Mouse (Mus musculus): ENCODE results near the gene Osbpl10.
"Not testable (repeated sequence)": the region's sequence is repeated elsewhere in the genome, so short reads cannot be mapped to it uniquely, and the experiment has no call there.

The Osbpl10 gene

GRCm38 (mm10) chr9:114985741-114986140 lies 7.4 kb downstream of the Osbpl10 start:
- DNase-seq, result no peak

- DNase-seq, result no peak
Measured at GRCm38 (mm10) chr9:114986361-114986760, 8.0 kb downstream of the Osbpl10 start.

- no peak for DNase-seq
Measured at GRCm38 (mm10) chr9:114988029-114988428, 9.7 kb downstream of the Osbpl10 start.

- no peak for DNase-seq
Measured at GRCm38 (mm10) chr9:114988610-114989327, 10.4 kb downstream of the Osbpl10 start.

GRCm38 (mm10) chr9:114990421-114990820 lies 12.1 kb downstream of the Osbpl10 start:
- peak; percentile 87 for DNase-seq

- no peak for DNase-seq
Measured at GRCm38 (mm10) chr9:114992528-114992927, 14.2 kb downstream of the Osbpl10 start.

GRCm38 (mm10) chr9:114995250-114995649 lies 16.9 kb downstream of the Osbpl10 start:
- DNase-seq, result no peak

GRCm38 (mm10) chr9:114995716-114996115 lies 17.3 kb downstream of the Osbpl10 start:
- DNase-seq, result no peak

- no peak for DNase-seq
Measured at GRCm38 (mm10) chr9:114996489-114996888, 18.1 kb downstream of the Osbpl10 start.

- DNase-seq, result no peak
Measured at GRCm38 (mm10) chr9:114999010-114999770, 20.8 kb downstream of the Osbpl10 start.

- DNase-seq, result no peak
Measured at GRCm38 (mm10) chr9:114999771-115000146, 21.4 kb downstream of the Osbpl10 start.

GRCm38 (mm10) chr9:115005446-115005845 lies 27.1 kb downstream of the Osbpl10 start:
- no peak for DNase-seq

GRCm38 (mm10) chr9:115007776-115008175 lies 29.4 kb downstream of the Osbpl10 start:
- DNase-seq, result no peak

- no peak for DNase-seq
Measured at GRCm38 (mm10) chr9:115008194-115008593, 29.8 kb downstream of the Osbpl10 start.

- no peak for DNase-seq
Measured at GRCm38 (mm10) chr9:115012367-115012766, 34.0 kb downstream of the Osbpl10 start.

GRCm38 (mm10) chr9:115020141-115020540 lies 41.8 kb downstream of the Osbpl10 start:
- DNase-seq, result no peak

- no peak for DNase-seq
Measured at GRCm38 (mm10) chr9:115021419-115021818, 43.0 kb downstream of the Osbpl10 start.

- no peak for DNase-seq
Measured at GRCm38 (mm10) chr9:115023137-115023536, 44.8 kb downstream of the Osbpl10 start.

GRCm38 (mm10) chr9:115023708-115024383 lies 45.5 kb downstream of the Osbpl10 start:
- DNase-seq, result no peak

GRCm38 (mm10) chr9:115029307-115029706 lies 50.9 kb downstream of the Osbpl10 start:
- no peak for DNase-seq

- DNase-seq, result no peak
Measured at GRCm38 (mm10) chr9:115030581-115030980, 52.2 kb downstream of the Osbpl10 start.

GRCm38 (mm10) chr9:115031046-115031445 lies 52.7 kb downstream of the Osbpl10 start:
- DNase-seq, result not testable (repeated sequence)

- DNase-seq, result no peak
Measured at GRCm38 (mm10) chr9:115032786-115033185, 54.4 kb downstream of the Osbpl10 start.

- no peak for DNase-seq
Measured at GRCm38 (mm10) chr9:115034271-115034670, 55.9 kb downstream of the Osbpl10 start.

All from lung, postnatal 36 days (tissue).